Mouse (Mus musculus): ENCODE results near the gene Fbxl16.

- no peak for TF ChIP-seq EP300 (optimal IDR thresholded peaks at IDR 0.05)
- TF ChIP-seq CTCF (IDR thresholded peaks at IDR 0.05; ENCODE audit: low read depth) = no peak
These were observed 51.3 kb downstream of the Fbxl16 start for GRCm38 (mm10) chr17:25860229-25860628.

All from stomach, postnatal 0 days (tissue).